Mouse (Mus musculus): ENCODE results near the gene Tent5c. TPM values are rescaled to one million over a fixed set of nuclear protein-coding genes. Genes with fewer than 3 reads are reported as not detected.
A peak's percentile ranks its signal among the peaks of the same experiment; 100 is the strongest.

Tent5c gene
- polyA plus RNA-seq, 1 experiment from 2014 or later: 8.6 TPM

DNA sequence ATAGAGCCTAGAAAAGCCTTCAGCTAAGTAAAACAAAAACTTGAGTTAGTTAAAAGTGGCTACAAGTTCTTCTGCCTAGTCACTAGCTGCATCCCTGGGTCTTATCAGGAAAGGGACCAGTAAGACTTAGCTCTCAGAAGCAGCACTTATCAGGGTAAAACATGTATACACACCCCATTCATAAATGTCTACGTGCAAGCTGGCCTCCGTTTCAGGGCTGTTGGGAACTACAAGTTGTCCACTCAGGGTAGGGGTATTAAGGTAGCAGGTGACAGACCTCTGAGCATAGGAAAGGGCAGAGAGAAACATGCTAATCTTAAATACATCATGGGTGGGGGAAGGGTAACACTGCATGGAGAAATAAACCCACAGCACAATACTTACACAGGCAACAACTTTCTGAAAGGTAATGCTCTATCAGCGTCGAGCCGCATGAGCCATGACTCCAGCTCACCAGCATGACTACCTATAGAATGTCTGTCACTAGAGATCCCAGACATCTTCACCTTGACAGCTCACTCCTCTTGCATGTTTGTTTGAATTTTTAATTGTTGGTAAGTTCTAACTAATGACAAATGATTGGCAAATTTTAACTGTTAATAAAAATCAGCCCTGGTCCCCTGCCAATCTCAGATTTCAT, 6.0 kb downstream of the Tent5c start:
- H3K4me2 ChIP-seq (replicated peaks): no peak overlapping the region
- no peak overlapping the region for H3K27ac ChIP-seq
- peaks cover 30% of the 10 kb centered on the region for H3K27me3 ChIP-seq
- H3K9ac ChIP-seq: no peak overlapping the region
- 91% methylated on average over 5 of the region's 5 CpGs for WGBS
- H3K9me3 ChIP-seq (replicated peaks): no peaks in the 10 kb centered on the region
- no peaks in the 10 kb centered on the region for H3K36me3 ChIP-seq
- ATAC-seq (ENCODE audit: low FRiP score): no peak
- H3K4me1 ChIP-seq: peaks cover 4% of the 10 kb centered on the region; the same call in 1 of the 2 replicates
- H3K4me3 ChIP-seq: no peak overlapping the region

DNA sequence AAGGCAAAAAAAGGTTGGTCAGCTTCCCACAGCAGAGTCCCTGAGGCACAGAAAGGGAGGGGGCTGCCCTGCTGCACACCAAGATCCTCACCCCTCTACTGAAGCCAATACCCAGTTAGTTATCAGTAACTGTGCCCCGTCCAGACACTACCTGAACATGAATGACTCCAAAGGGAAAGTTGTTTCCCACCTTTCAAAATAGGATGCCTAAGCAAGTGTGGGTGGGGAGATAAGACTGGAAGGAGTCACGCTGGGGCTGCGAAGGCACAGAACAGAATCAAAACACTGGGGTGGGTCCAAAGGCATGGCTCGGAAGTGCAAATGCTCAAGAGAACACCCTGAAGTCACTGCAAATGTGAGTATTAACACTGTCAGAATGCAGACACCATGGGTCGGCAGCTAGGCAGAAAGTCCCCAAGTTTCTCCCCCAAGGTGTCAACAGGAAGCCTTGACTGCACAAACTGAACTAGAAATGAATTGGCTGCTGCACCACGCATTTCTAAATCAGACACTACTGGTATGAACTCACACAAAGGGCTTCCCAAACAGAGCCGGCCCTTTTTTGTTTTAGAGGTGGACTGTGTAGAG, 6.7 kb downstream of the Tent5c start:
- Histone ChIP-seq H3K9ac (no peak overlapping the region), H3K36me3 (no peaks in the 10 kb centered on the region), H3K4me1 (0 out of 2 replicates have a peak, but pooled peaks cover 3% of the 10 kb centered on the region), H3K9me3 (replicated peaks) (no peaks in the 10 kb centered on the region), H3K27me3 (peaks cover 23% of the 10 kb centered on the region), H3K4me3 (no peak overlapping the region), H3K27ac (no peak overlapping the region), H3K4me2 (replicated peaks) (no peak overlapping the region)
- ATAC-seq (ENCODE audit: low FRiP score): 0 out of 2 replicates have a peak, but pooled peaks have one; percentile 20
- WGBS: 74% methylated on average over 7 of the region's 7 CpGs

- Histone ChIP-seq H3K27me3 (peaks cover 4% of the 10 kb centered on the region; the same call in 1 of the 2 replicates), H3K4me1 (0 out of 2 replicates have a peak, but pooled peaks cover 2% of the 10 kb centered on the region), H3K9me3 (replicated peaks) (no peaks in the 10 kb centered on the region), H3K36me3 (no peaks in the 10 kb centered on the region), H3K27ac (no peak overlapping the region), H3K9ac (no peak overlapping the region), H3K4me2 (replicated peaks) (no peak overlapping the region), H3K4me3 (no peak overlapping the region)
- ATAC-seq (ENCODE audit: low FRiP score): no peak
- WGBS: 80% methylated on average over 7 of the region's 7 CpGs
Observed at GRCm38 (mm10) chr3:100480251-100481005, 8.7 kb downstream of the Tent5c start.

- no peak overlapping the region for H3K4me2 ChIP-seq (replicated peaks)
- no peak; the same call in none of the 2 replicates for ATAC-seq (ENCODE audit: low FRiP score)
Observed at GRCm38 (mm10) chr3:100474950-100475472, 14.1 kb downstream of the Tent5c start.

GRCm38 (mm10) chr3:100474536-100474935, 14.6 kb downstream of the Tent5c start:
- no peak overlapping the region for H3K4me3 ChIP-seq
- H3K9me3 ChIP-seq (replicated peaks): no peaks in the 10 kb centered on the region
- 30% methylated on average over 7 of the region's 7 CpGs for WGBS
- no peaks in the 10 kb centered on the region for H3K27me3 ChIP-seq
- no peak overlapping the region for H3K27ac ChIP-seq
- no peak overlapping the region for H3K4me2 ChIP-seq (replicated peaks)
- H3K36me3 ChIP-seq: no peaks in the 10 kb centered on the region
- peaks cover 20% of the 10 kb centered on the region for H3K4me1 ChIP-seq
- no peak overlapping the region for H3K9ac ChIP-seq
- ATAC-seq (ENCODE audit: low FRiP score): peak; percentile 75

More at GRCm38 (mm10) chr3:100474950-100475472, 14.1 kb downstream of the Tent5c start:
- Histone ChIP-seq H3K36me3 (no peaks in the 10 kb centered on the region), H3K9ac (no peak overlapping the region), H3K9me3 (replicated peaks) (no peaks in the 10 kb centered on the region), H3K4me1 (peaks cover 20% of the 10 kb centered on the region), H3K27ac (no peak overlapping the region), H3K27me3 (no peaks in the 10 kb centered on the region), H3K4me3 (no peak overlapping the region)
- 30% methylated on average over 8 of the region's 8 CpGs for WGBS

GRCm38 (mm10) chr3:100473146-100473545, 16.0 kb downstream of the Tent5c start:
- Histone ChIP-seq H3K27me3 (no peaks in the 10 kb centered on the region), H3K9ac (no peak overlapping the region), H3K4me1 (peaks cover 20% of the 10 kb centered on the region), H3K27ac (no peak overlapping the region), H3K9me3 (replicated peaks) (no peaks in the 10 kb centered on the region), H3K36me3 (no peaks in the 10 kb centered on the region), H3K4me3 (no peak overlapping the region), H3K4me2 (replicated peaks) (no peak overlapping the region)
- 89% methylated on average over 21 of the region's 21 CpGs for WGBS
- no peak for ATAC-seq (ENCODE audit: low FRiP score)

DNA sequence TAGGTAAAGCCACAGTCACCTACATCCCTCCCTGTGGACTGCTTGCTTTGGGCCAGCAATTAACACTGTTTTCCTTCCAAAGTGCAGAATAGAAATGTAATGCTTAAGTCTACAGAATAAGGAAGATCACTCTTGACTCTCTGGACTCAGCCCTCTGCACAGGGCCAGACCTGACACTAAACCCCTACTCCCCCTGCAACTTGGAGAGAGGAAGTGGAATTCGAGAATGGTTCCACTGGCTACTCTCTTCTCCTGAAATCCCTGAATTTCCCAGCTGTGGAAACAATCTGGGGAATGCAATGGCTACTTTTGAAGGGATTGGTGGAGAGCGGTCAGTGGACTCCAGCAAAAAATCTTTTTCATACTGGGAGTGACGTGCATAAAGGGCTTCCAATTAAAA, 18.2 kb downstream of the Tent5c start:
- Histone ChIP-seq H3K4me2 (replicated peaks) (no peak overlapping the region), H3K9ac (no peak overlapping the region), H3K27ac (no peak overlapping the region), H3K9me3 (replicated peaks) (no peaks in the 10 kb centered on the region), H3K4me1 (peaks cover 20% of the 10 kb centered on the region), H3K27me3 (no peaks in the 10 kb centered on the region), H3K4me3 (no peak overlapping the region), H3K36me3 (no peaks in the 10 kb centered on the region)
- ATAC-seq (ENCODE audit: low FRiP score): no peak
- WGBS: 68% methylated on average over 3 of the region's 3 CpGs

DNA sequence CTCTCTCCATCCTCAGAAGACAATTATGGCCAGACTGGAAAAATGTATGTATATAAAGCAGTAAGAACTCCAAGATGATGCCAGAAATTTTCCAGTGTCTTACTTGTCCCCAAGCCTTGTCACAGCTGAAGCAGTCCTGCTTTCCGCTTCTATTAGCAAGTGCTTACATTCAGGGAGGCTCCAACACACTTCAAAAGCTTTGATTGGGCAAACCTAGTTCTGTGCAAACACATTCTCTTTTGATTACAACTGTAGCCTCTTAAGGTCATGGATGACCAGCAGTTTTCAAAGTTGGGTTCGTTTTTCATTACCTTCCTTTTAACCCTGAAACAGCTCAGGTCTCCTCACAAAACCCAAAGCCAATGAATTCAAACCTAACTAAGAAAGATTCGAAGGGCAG, 19.0 kb downstream of the Tent5c start:
- Histone ChIP-seq H3K4me1 (peaks cover 15% of the 10 kb centered on the region), H3K4me2 (replicated peaks) (no peak overlapping the region), H3K4me3 (no peak overlapping the region), H3K36me3 (no peaks in the 10 kb centered on the region), H3K9me3 (replicated peaks) (no peaks in the 10 kb centered on the region), H3K9ac (no peak overlapping the region), H3K27me3 (no peaks in the 10 kb centered on the region), H3K27ac (no peak overlapping the region)
- 83% methylated on average over 3 of the region's 3 CpGs for WGBS
- ATAC-seq (ENCODE audit: low FRiP score): no peak

DNA sequence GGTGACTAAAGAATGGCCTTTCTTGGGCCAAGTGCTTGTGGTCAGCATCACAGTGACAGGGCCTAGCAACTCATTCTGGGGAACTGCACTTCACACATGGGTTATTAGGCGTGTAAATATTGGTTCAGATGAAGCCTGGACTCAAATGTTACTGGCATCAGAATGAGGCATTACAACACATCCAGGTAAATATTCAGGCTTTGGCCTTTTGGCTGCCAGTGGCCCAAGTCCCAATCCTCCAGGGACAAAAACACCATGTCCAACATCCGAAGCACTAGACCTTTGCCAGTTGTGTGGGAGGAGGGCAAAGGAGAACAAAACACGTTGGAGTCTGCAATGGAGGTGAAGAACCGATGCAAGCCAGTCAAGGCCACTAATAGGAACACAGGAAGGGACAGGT, 22.6 kb downstream of the Tent5c start:
- no peak overlapping the region for H3K27ac ChIP-seq
- 84% methylated on average over 4 of the region's 4 CpGs for WGBS

DNA sequence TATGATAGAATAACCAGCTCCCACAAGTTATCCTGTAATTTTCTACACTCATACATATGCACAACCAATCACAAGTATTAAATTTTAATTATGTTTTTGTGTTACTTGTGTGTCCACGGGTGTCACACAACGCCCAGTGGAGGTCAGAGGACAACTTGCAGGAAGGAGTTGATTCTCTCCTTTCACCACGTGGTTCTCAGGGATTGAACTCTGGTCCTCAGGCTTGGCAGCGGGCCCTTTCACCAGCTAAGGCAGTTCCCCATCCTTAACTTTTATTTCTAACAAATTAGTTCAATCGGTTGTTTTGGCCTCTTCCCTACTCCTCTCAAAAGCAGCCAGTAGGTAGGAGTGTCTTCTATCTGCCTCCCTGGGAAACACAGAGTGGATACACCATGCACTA, 24.5 kb downstream of the Tent5c start:
- Histone ChIP-seq H3K36me3 (no peaks in the 10 kb centered on the region), H3K9me3 (replicated peaks) (no peaks in the 10 kb centered on the region), H3K4me3 (no peak overlapping the region), H3K4me2 (replicated peaks) (no peak overlapping the region), H3K27me3 (no peaks in the 10 kb centered on the region), H3K4me1 (peaks cover 22% of the 10 kb centered on the region), H3K27ac (no peak overlapping the region), H3K9ac (no peak overlapping the region)
- no peak for ATAC-seq (ENCODE audit: low FRiP score)
- WGBS: 95% methylated on average over 5 of the region's 5 CpGs

More for the DNA sequence above, 22.6 kb downstream of the Tent5c start:
- Histone ChIP-seq H3K9ac (no peak overlapping the region), H3K27me3 (no peaks in the 10 kb centered on the region), H3K4me1 (peaks cover 22% of the 10 kb centered on the region), H3K36me3 (no peaks in the 10 kb centered on the region), H3K4me3 (no peak overlapping the region), H3K9me3 (replicated peaks) (no peaks in the 10 kb centered on the region), H3K4me2 (replicated peaks) (no peak overlapping the region)
- no peak for ATAC-seq (ENCODE audit: low FRiP score)

DNA sequence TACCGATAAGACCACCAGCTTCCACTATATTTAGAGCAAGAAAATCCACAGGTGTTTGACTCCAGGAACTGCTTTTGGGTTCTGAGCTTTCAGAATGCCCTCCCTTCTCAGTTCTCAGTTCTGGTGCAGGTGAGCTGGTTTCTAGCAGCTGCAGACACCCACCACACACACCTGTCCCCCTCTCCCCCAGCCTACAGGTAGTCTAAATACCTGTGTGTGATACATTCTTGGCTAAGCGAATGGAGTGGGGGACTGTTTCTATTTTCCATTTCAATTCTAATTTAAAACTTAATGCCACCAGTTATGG, 25.2 kb downstream of the Tent5c start:
- no peak for ATAC-seq (ENCODE audit: low FRiP score)
- H3K4me1 ChIP-seq: peaks cover 22% of the 10 kb centered on the region
- no peak overlapping the region for H3K9ac ChIP-seq
- H3K36me3 ChIP-seq: no peaks in the 10 kb centered on the region
- WGBS: 56% methylated on average over 2 of the region's 2 CpGs
- no peak overlapping the region for H3K27ac ChIP-seq
- no peak overlapping the region for H3K4me2 ChIP-seq (replicated peaks)
- H3K4me3 ChIP-seq: no peak overlapping the region
- H3K9me3 ChIP-seq (replicated peaks): no peaks in the 10 kb centered on the region
- H3K27me3 ChIP-seq: no peaks in the 10 kb centered on the region

DNA sequence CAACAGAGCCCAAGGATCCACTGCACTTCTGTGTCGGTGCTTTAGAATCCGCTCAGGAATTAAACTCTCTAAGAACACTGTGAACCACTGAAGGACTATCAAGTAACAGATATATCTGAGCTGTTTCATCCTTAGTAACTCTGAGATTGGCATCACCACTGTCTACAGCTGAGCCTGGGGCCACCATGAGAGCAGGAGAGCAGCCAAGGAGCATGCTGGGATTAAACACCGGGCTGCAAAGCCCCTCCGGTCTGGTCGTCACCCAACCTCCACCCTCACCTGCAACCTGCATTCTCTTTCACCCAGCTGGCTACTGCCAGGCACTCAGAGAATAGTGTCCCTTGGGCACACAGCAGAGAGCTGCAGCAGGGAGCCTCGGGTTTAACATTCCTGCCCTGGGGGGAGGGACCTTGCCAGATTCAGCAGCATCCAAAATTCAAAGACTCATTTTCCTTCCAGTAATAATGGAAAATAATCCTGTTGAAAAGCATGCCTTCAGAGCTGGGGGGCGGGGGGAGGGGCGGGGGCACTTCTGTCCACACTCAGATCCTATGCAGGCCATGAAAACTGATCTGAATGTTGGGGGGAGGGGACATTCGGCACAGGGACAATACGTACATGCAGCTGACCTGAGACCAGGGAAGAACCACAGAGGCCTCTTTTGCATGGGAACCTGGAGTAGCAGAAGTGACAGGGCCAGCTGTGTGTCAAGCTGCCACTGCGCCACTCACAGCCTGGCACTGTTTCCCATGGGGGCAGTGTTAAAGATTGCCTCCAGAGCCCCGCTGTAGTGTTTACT, 25.8 kb downstream of the Tent5c start:
- 24% methylated on average over 12 of the region's 12 CpGs for WGBS

More for the DNA sequence above, 25.8 kb downstream of the Tent5c start:
- H3K4me3 ChIP-seq: no peak overlapping the region
- H3K27ac ChIP-seq: peak overlapping the region; percentile 17; the same call in 1 of the 2 replicates
- peaks cover 22% of the 10 kb centered on the region for H3K4me1 ChIP-seq
- no peaks in the 10 kb centered on the region for H3K9me3 ChIP-seq (replicated peaks)
- H3K9ac ChIP-seq: no peak overlapping the region
- peak; percentile 57; the same call in 1 of the 2 replicates for ATAC-seq (ENCODE audit: low FRiP score)
- H3K27me3 ChIP-seq: no peaks in the 10 kb centered on the region
- H3K36me3 ChIP-seq: no peaks in the 10 kb centered on the region
- peak overlapping the region; percentile 19; the same call in 1 of the 2 replicates for H3K4me2 ChIP-seq (replicated peaks)
